Mouse (Mus musculus): ENCODE results near the gene Parpbp. TPM values are rescaled to one million over a fixed set of nuclear protein-coding genes. Genes with fewer than 3 reads are reported as not detected.

Parpbp gene
- total RNA-seq, 2 experiments from 2014 or later, result 0.51 to 1.3 TPM

Other genes with a start within 250 kb of the Parpbp start
- under 1 TPM in 1 of 2 experiments, not detected in 1; 0.70 TPM for gene Pmch, start 55.9 kb downstream of the Parpbp start, total RNA-seq (2021)
- gene Nup37, start 51 bp upstream of the Parpbp start, total RNA-seq (2021), result 1 to 10 TPM; 5.3 to 8.0 TPM
- 10 to 100 TPM; 20.9 to 23.8 TPM for gene Washc3, start 54.2 kb upstream of the Parpbp start, total RNA-seq (2021)
- gene Dram1, start 232.1 kb upstream of the Parpbp start, total RNA-seq (2021), result 1 to 10 TPM; 1.6 TPM
- 10 to 100 TPM; 67.8 to 71.8 TPM for gene Gnptab, start 232.2 kb upstream of the Parpbp start, total RNA-seq (2021)